Mouse (Mus musculus) E14TG2a.4 (cell line): Measurements from ENCODE around the gene Alox8.

Experiments used
- H3K27me3 ChIP-seq: 2 replicates; pipeline ENCODE4 v1.6.1; 2014; ENCODE audit warnings: low read length, control low read depth; ENCODE audit not compliant: insufficient read depth
- H3K36me3 ChIP-seq: 2 replicates; pipeline ENCODE4 v1.6.1; 2014; ENCODE audit warnings: low read length, control low read depth; ENCODE audit not compliant: insufficient read depth
- H3K4me1 ChIP-seq: replicated peaks from 2 replicates; pipeline ENCODE4 v1.6.1; 2014; ENCODE audit warnings: low read depth, low read length, control low read depth
- H3K4me3 ChIP-seq: replicated peaks from 2 replicates; pipeline ENCODE4 v1.5.1; 2014; ENCODE audit warnings: mild to moderate bottlenecking, low read length
- H3K9me3 ChIP-seq: 2 replicates; pipeline ENCODE4 v1.6.1; 2014; ENCODE audit warnings: low read length, control low read depth
- CTCF ChIP-seq: conservative IDR thresholded peaks from 2 replicates; pipeline ENCODE4 v1.5.1; 2014; ENCODE audit warnings: low read length
- NANOG ChIP-seq: IDR thresholded peaks from 2 replicates; pipeline ENCODE4 v1.6.1; 2014; ENCODE audit warnings: borderline replicate concordance, low read length, mixed read lengths
- POU5F1 ChIP-seq: IDR thresholded peaks from 2 replicates; pipeline ENCODE4 v1.6.1; 2014; ENCODE audit warnings: low read length, borderline replicate concordance

The Alox8 gene

DNA sequence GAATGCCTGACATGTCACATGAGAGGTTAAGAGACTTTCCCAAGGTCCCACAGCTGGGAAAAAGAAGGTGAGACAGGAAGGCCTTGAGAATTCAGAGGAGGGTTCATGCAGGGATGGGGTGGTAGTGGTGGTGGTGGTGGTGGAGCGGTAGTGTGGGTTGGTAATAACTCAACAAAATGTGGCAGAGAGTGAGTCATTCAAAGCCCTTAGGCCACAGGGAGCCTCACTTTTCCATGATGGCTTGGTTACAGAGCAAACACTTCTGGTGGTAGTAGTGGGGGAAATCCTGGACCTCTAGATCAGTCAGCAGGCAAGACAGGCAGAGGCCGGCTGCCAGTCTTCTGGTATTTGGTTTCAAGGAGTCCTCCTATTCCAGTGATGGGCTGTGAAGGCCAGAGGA is 25.0 kb downstream of the Alox8 start:
- Histone ChIP-seq H3K36me3 (no peaks in the 10 kb centered on the region), H3K4me3 (no peak overlapping the region), H3K27me3 (peaks cover 23% of the 10 kb centered on the region; the same call in 1 of the 2 replicates), H3K4me1 (0 out of 2 replicates have a peak, but pooled peaks cover 5% of the 10 kb centered on the region), H3K9me3 (no peaks in the 10 kb centered on the region)
- TF ChIP-seq NANOG (no peak), POU5F1 (no peak), CTCF (no peak)

DNA sequence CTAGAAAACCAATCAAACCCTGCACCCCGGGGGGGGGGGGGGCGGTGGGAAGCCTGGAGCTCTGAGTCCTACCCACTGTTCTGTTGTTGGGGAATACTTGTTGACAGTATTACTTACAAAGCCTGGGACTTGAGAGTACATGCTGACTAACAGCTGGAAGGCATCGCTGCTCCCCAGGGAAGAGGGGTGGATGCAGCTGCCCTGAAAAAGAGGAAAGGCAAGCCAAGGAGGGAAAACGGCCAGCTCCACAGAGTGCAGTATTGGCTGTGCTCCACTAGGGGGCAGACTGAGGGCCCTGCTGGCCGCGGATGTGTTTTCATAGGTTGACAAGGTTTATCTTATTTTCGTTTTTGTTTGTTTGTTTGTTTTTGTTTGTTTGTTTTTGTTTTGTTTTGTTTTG is 26.0 kb downstream of the Alox8 start:
- H3K4me3 ChIP-seq: no peak overlapping the region
- no peaks in the 10 kb centered on the region for H3K36me3 ChIP-seq
- peaks cover 29% of the 10 kb centered on the region; the same call in 1 of the 2 replicates for H3K27me3 ChIP-seq
- no peak for TF ChIP-seq POU5F1
- 0 out of 2 replicates have a peak, but pooled peaks have one; percentile 15 for TF ChIP-seq NANOG
- TF ChIP-seq CTCF: peak; percentile 82
- H3K4me1 ChIP-seq: peaks cover 14% of the 10 kb centered on the region; the same call in 1 of the 2 replicates
- H3K9me3 ChIP-seq: no peaks in the 10 kb centered on the region

DNA sequence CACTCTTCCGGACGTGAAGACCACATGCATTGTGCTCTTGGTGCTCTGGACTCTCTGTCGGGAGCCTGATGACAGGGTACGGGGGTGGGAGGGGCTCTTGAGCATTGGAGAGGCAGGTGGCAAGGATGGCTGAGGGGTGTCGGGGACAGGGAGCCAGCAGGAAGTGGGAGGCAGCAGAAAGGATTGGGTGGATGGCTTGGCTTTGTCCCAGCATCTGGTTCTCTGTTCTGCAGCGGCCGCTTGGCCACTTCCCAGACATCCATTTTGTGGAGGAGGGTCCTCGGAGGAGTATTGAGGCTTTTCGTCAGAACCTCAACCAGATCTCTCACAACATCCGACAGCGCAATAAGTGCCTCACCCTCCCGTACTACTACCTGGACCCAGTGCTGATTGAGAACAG is 28.3 kb downstream of the Alox8 start:
- peaks cover 37% of the 10 kb centered on the region for H3K27me3 ChIP-seq
- TF ChIP-seq CTCF: no peak
- no peak overlapping the region for H3K4me3 ChIP-seq
- H3K4me1 ChIP-seq: peaks cover 15% of the 10 kb centered on the region; the same call in 1 of the 2 replicates
- H3K36me3 ChIP-seq: no peaks in the 10 kb centered on the region
- no peaks in the 10 kb centered on the region for H3K9me3 ChIP-seq

DNA sequence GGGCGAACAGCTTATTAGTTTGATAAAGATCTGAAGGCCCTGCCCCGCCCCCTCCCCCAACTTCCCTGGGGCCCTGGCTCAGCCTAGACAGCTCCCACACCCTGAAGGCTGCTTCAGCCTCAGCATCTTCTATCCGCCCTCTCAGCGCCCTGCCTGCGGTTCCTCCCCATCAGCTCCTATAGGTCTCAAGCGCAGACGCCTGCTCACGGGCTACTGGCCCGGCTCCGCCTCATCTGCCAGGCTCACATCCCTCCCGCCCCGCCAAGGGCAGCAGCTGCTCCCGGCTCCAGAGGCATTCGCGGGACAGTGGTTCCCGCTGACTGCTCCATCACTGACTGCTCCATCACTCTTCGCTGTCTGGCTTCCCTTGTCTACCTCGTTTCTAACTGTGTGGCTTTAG is 40.8 kb downstream of the Alox8 start, which contains the start of gene Alox12b:
Gene Alox12b (plus strand): TSS at position 190 of the 400 bp plus-strand sequence.
- peaks cover 17% of the 10 kb centered on the region for H3K4me1 ChIP-seq
- no peaks in the 10 kb centered on the region for H3K36me3 ChIP-seq
- H3K4me3 ChIP-seq: peak within 1 kb of the TSS; percentile 54
- peaks cover 64% of the 10 kb centered on the region for H3K27me3 ChIP-seq
- H3K9me3 ChIP-seq: no peaks in the 10 kb centered on the region
- TF ChIP-seq NANOG (no peak), POU5F1 (no peak), CTCF (no peak)

DNA sequence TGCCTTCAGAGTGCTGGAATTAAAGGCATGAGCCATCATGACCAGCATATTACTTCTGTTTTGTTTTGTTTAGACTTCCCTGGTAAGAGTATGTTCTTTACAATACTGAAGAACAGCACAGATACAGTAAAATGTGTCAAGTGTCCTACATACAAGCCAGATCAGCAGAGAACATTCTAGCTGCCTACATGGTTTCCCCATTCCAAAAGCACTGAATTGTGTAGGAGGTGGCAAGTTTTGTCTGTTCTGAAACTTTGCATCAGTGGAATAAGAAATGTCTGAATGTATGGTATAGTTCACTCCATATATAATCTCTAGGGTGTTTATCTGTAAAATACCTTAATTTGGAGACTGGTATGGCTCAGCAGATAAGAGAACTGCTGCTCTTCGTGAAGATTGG is 42.3 kb downstream of the Alox8 start:
- Histone ChIP-seq H3K4me3 (no peak overlapping the region), H3K9me3 (no peaks in the 10 kb centered on the region), H3K36me3 (no peaks in the 10 kb centered on the region), H3K4me1 (peaks cover 23% of the 10 kb centered on the region), H3K27me3 (peaks cover 73% of the 10 kb centered on the region)
- TF ChIP-seq CTCF (no peak), NANOG (no peak), POU5F1 (no peak)

DNA sequence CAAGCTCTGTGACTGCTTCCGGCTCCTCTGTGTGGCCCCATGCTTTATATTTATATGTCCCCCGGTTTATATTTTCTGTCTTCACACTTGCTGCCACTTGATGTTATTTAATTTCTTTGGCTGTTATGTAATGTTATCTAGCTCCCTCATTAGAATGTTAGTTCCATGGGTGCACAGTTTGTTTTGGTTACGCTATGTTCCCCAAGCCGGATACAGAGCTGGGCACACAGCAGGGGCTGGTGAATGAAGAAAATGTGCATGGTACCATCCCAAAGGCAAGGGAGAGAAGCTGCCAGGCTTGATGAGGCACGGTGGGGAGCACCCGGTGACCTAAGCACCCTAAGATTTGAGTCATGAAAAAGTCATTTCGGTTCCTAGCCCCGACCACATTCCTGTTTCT is 43.8 kb downstream of the Alox8 start:
- TF ChIP-seq POU5F1 (no peak), NANOG (no peak), CTCF (no peak)
- H3K36me3 ChIP-seq: no peaks in the 10 kb centered on the region

DNA sequence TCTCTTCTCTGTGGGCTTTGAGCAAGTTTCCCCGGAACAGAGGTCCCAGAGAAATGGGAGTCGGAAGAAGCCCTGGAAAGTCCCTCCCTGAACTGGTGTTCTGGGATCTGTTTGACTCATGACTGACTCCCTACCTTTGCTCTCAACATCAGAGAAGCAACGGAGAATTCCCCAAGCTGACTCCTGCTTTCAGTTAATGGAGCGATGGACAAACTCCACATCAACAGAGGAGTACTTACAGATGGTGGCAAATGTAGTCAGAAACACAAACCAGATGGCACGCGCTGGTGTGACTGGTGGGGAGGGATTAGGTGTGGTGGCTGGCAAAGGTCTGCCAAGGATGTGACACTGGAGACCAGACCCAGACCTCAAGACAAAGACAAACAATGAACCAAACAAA is 46.6 kb downstream of the Alox8 start:
- Histone ChIP-seq H3K9me3 (no peaks in the 10 kb centered on the region), H3K4me3 (peak overlapping the region; percentile 64), H3K4me1 (peaks cover 11% of the 10 kb centered on the region), H3K36me3 (no peaks in the 10 kb centered on the region), H3K27me3 (peaks cover 43% of the 10 kb centered on the region)
- TF ChIP-seq NANOG (no peak), POU5F1 (no peak), CTCF (no peak)

More for the DNA sequence above, 43.8 kb downstream of the Alox8 start:
- Histone ChIP-seq H3K4me3 (no peak overlapping the region), H3K9me3 (no peaks in the 10 kb centered on the region), H3K4me1 (peaks cover 23% of the 10 kb centered on the region), H3K27me3 (peaks cover 66% of the 10 kb centered on the region)

DNA sequence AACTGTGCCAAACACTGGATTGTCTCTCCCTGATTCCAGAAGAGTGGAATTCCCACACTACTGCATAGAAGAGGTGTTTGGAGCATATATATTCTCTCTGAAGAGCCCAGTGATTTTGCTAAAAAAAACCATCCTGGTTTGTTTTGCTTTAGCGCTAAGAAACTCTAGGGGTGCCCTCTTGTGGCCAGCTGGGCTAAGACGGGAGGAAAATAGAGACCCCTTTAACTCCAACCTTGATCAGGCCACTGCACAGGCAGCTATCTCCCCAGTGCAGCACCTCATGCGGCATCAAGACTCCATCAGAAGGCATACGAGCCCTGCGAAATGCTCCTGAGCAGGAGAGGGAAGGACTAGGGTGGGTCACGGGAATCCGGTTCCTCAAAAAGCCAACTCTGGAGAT is 47.2 kb downstream of the Alox8 start:
- Histone ChIP-seq H3K4me3 (peak overlapping the region; percentile 64), H3K9me3 (no peaks in the 10 kb centered on the region), H3K36me3 (no peaks in the 10 kb centered on the region), H3K27me3 (peaks cover 40% of the 10 kb centered on the region), H3K4me1 (peaks cover 11% of the 10 kb centered on the region)
- TF ChIP-seq CTCF: peak; percentile 68
- TF ChIP-seq POU5F1: no peak
- TF ChIP-seq NANOG: no peak

DNA sequence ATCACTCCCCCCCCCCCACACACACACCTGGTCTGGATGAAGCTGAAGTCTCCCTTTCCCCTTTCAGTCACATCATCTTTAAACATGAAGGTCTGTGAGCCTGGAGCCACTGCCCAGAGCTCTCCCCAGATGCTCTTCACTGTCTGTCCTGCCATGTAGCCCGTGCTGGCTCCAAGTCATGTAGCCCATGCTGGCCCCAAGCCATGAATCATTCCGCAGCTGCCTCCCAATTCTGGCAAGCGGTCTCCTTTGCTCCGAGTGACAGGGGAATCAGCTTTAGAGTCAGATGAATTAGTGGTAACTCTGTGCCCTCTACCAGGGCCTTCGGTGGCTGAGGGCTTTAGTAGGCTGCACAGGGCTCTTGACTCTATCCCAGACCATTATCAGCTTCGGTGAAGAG is 47.9 kb downstream of the Alox8 start:
- H3K36me3 ChIP-seq: no peaks in the 10 kb centered on the region
- no peaks in the 10 kb centered on the region for H3K9me3 ChIP-seq
- H3K27me3 ChIP-seq: peaks cover 34% of the 10 kb centered on the region
- no peak for TF ChIP-seq CTCF
- no peak for TF ChIP-seq POU5F1
- H3K4me3 ChIP-seq: no peak overlapping the region
- peaks cover 11% of the 10 kb centered on the region for H3K4me1 ChIP-seq
